In genomic region chr11:70232546-70232945, GRCm38 (mm10) we compare ENCODE assay signal across 8 mouse cellular contexts. TPM values are rescaled to one million over a fixed set of nuclear protein-coding genes. Genes with fewer than 3 reads are reported as not detected.
A peak's percentile ranks its signal among the peaks of the same experiment; 100 is the strongest.
DNase-seq lines count a peak whose midpoint lies in the region; ATAC-seq and TF ChIP-seq lines count a peak whose summit lies in the region.

No protein-coding gene starts in this region.

- no peak for TF ChIP-seq CTCF in liver, embryonic 14.5 days (IDR thresholded peaks at IDR 0.05; ENCODE audit: low read depth)

- peak; percentile 74 to 75 for DNase-seq in layer of hippocampus, postnatal 10 days (ENCODE audit: low spot score in 2 of 2)
- DNase-seq in layer of hippocampus, adult 11-12 months (ENCODE audit: low spot score) = no peak
- DNase-seq in ZHBTc4 (ENCODE audit: low read depth, low spot score) = peak; percentile 85
- no peak for DNase-seq in liver, embryonic 14.5 days (ENCODE audit: low read depth in 3 of 3, low spot score in 3 of 3)
- DNase-seq in urinary bladder, adult 18-20 months (ENCODE audit: low spot score in 2 of 2) = no peak

- H3K27me3 ChIP-seq in embryonic facial prominence, embryonic 15.5 days = peaks cover 33% of the 10 kb centered on the region
- H3K27me3 ChIP-seq in hindbrain, embryonic 12.5 days = peaks cover 35% of the 10 kb centered on the region
- H3K27me3 ChIP-seq in liver, embryonic 14.5 days (ENCODE audit: control insufficient read depth, insufficient read depth, low read length) = peaks cover 15% of the 10 kb centered on the region
- H3K27me3 ChIP-seq in stomach, embryonic 15.5 days (replicated peaks) = peaks cover 13% of the 10 kb centered on the region

- WGBS in embryonic facial prominence, embryonic 15.5 days = 1% methylated on average over 9 of the region's 10 CpGs
- 4% methylated on average over 9 of the region's 10 CpGs for WGBS in hindbrain, embryonic 12.5 days
- 24% methylated on average over 9 of the region's 10 CpGs for WGBS in liver, embryonic 14.5 days (ENCODE audit: insufficient replicate concordance)
- 7% methylated on average over 9 of the region's 10 CpGs for WGBS in stomach, embryonic 15.5 days

- peak overlapping the region; percentile 35 for H3K9ac ChIP-seq in embryonic facial prominence, embryonic 15.5 days
- peak overlapping the region; percentile 41 for H3K9ac ChIP-seq in hindbrain, embryonic 12.5 days
- H3K9ac ChIP-seq in liver, embryonic 14.5 days (replicated peaks) = no peak overlapping the region
- no peak overlapping the region; the same call in 1 of the 2 replicates for H3K9ac ChIP-seq in stomach, embryonic 15.5 days

- H3K4me1 ChIP-seq in embryonic facial prominence, embryonic 15.5 days = peaks cover 63% of the 10 kb centered on the region
- peaks cover 40% of the 10 kb centered on the region for H3K4me1 ChIP-seq in hindbrain, embryonic 12.5 days
- peaks cover 24 to 34% of the 10 kb centered on the region in 2 experiments for H3K4me1 ChIP-seq in liver, embryonic 14.5 days (replicated peaks; ENCODE audit: control insufficient read depth in 2 of 2, insufficient read depth in 2 of 2, low read length in 1 of 2)
- H3K4me1 ChIP-seq in stomach, embryonic 15.5 days = peaks cover 40% of the 10 kb centered on the region

- peak overlapping the region; percentile 44; the same call in 1 of the 2 replicates for H3K27ac ChIP-seq in embryonic facial prominence, embryonic 15.5 days (replicated peaks)
- H3K27ac ChIP-seq in hindbrain, embryonic 12.5 days = no peak overlapping the region
- H3K27ac ChIP-seq in liver, embryonic 14.5 days = no peak overlapping the region
- 0 out of 2 replicates have a peak overlapping the region, but pooled peaks have one; percentile 35 for H3K27ac ChIP-seq in stomach, embryonic 15.5 days

- H3K36me3 ChIP-seq in embryonic facial prominence, embryonic 15.5 days = peaks cover 12% of the 10 kb centered on the region; the same call in 1 of the 2 replicates
- H3K36me3 ChIP-seq in hindbrain, embryonic 12.5 days = peaks cover 21% of the 10 kb centered on the region
- H3K36me3 ChIP-seq in liver, embryonic 14.5 days (replicated peaks; ENCODE audit: control insufficient read depth, insufficient read depth, low read depth) = peaks cover 5% of the 10 kb centered on the region
- 0 out of 2 replicates have a peak, but pooled peaks cover 6% of the 10 kb centered on the region for H3K36me3 ChIP-seq in stomach, embryonic 15.5 days

- no peaks in the 10 kb centered on the region for H3K9me3 ChIP-seq in embryonic facial prominence, embryonic 15.5 days (replicated peaks)
- no peaks in the 10 kb centered on the region for H3K9me3 ChIP-seq in hindbrain, embryonic 12.5 days (replicated peaks)
- H3K9me3 ChIP-seq in liver, embryonic 14.5 days (ENCODE audit: control insufficient read depth, low read length) = no peaks in the 10 kb centered on the region
- no peaks in the 10 kb centered on the region for H3K9me3 ChIP-seq in stomach, embryonic 15.5 days

- ATAC-seq in embryonic facial prominence, embryonic 15.5 days (ENCODE audit: insufficient number of reproducible peaks, low FRiP score, low TSS enrichment, low read depth) = no peak
- no peak for ATAC-seq in hindbrain, embryonic 12.5 days (ENCODE audit: low FRiP score)
- ATAC-seq in liver, embryonic 14.5 days (ENCODE audit: insufficient read depth) = no peak
- no peak for ATAC-seq in stomach, embryonic 15.5 days (ENCODE audit: insufficient read depth, low FRiP score, low read depth)

- TF ChIP-seq EP300 in liver, embryonic 14.5 days (IDR thresholded peaks at IDR 0.05; ENCODE audit: low read depth) = no peak

- peak overlapping the region; percentile 44 for H3K4me3 ChIP-seq in embryonic facial prominence, embryonic 15.5 days (replicated peaks)
- peak overlapping the region; percentile 25 for H3K4me3 ChIP-seq in hindbrain, embryonic 12.5 days
- H3K4me3 ChIP-seq in liver, embryonic 14.5 days (ENCODE audit: insufficient read depth in 1 of 2, low read depth in 2 of 2, low read length in 2 of 2) = no peak overlapping the region
- peak overlapping the region; percentile 37 for H3K4me3 ChIP-seq in stomach, embryonic 15.5 days (replicated peaks)

- H3K4me2 ChIP-seq in embryonic facial prominence, embryonic 15.5 days (replicated peaks) = peak overlapping the region; percentile 54
- H3K4me2 ChIP-seq in hindbrain, embryonic 12.5 days (replicated peaks) = peak overlapping the region; percentile 51
- peak overlapping the region; percentile 25; the same call in 1 of the 2 replicates for H3K4me2 ChIP-seq in liver, embryonic 14.5 days (ENCODE audit: low read depth)
- peak overlapping the region; percentile 54 for H3K4me2 ChIP-seq in stomach, embryonic 15.5 days

RNA-seq across cellular contexts. Expression of gene Bcl6b, which starts 2.9 kb away (rescaled TPM):
- total RNA-seq in layer of hippocampus, postnatal 10 days (2021) = 1 to 10 TPM; 4.3 to 7.4 TPM
- polyA plus RNA-seq in embryonic facial prominence, embryonic 15.5 days (2015; fragmentation: Nextera tagmentation; extraction: Ambion mirVana) = 11.9 and 12.4 TPM in 2 replicates
- 5.4 and 8.3 TPM in 2 replicates for polyA plus RNA-seq in hindbrain, embryonic 12.5 days (2016; fragmentation: Nextera tagmentation; extraction: Ambion mirVana)
- polyA plus RNA-seq in liver, embryonic 14.5 days (2012; rRNA removed) = 1.0 TPM in 2 replicates
- 1.0 and 2.5 TPM in 2 replicates for polyA plus RNA-seq in liver, embryonic 14.5 days (2014; fragmentation: Nextera tagmentation; extraction: Ambion mirVana)
- 10.9 and 13.6 TPM in 2 replicates for polyA plus RNA-seq in stomach, embryonic 15.5 days (2015; fragmentation: Nextera tagmentation; extraction: Ambion mirVana)

RNA-seq across cellular contexts. Expression of gene 0610010K14Rik, which starts 5.2 kb away (rescaled TPM):
- 10 to 100 TPM; 44.8 to 55.3 TPM for total RNA-seq in layer of hippocampus, postnatal 10 days (2021)
- polyA plus RNA-seq in embryonic facial prominence, embryonic 15.5 days (2015; fragmentation: Nextera tagmentation; extraction: Ambion mirVana) = 157 and 177 TPM in 2 replicates
- 197 and 210 TPM in 2 replicates for polyA plus RNA-seq in hindbrain, embryonic 12.5 days (2016; fragmentation: Nextera tagmentation; extraction: Ambion mirVana)
- polyA plus RNA-seq in liver, embryonic 14.5 days (2012; rRNA removed) = 53.3 and 56.1 TPM in 2 replicates
- 78.4 and 79.8 TPM in 2 replicates for polyA plus RNA-seq in liver, embryonic 14.5 days (2014; fragmentation: Nextera tagmentation; extraction: Ambion mirVana)
- polyA plus RNA-seq in stomach, embryonic 15.5 days (2015; fragmentation: Nextera tagmentation; extraction: Ambion mirVana) = 141 and 144 TPM in 2 replicates

RNA-seq across cellular contexts. Expression of gene Gm21988, which starts 7.1 kb away (rescaled TPM):
- 1 to 10 TPM; 6.6 to 8.7 TPM for total RNA-seq in layer of hippocampus, postnatal 10 days (2021)
- polyA plus RNA-seq in embryonic facial prominence, embryonic 15.5 days (2015; fragmentation: Nextera tagmentation; extraction: Ambion mirVana) = 9.5 and 12.0 TPM in 2 replicates
- 11.3 and 14.6 TPM in 2 replicates for polyA plus RNA-seq in hindbrain, embryonic 12.5 days (2016; fragmentation: Nextera tagmentation; extraction: Ambion mirVana)
- 4.5 and 4.8 TPM in 2 replicates for polyA plus RNA-seq in liver, embryonic 14.5 days (2012; rRNA removed)
- polyA plus RNA-seq in liver, embryonic 14.5 days (2014; fragmentation: Nextera tagmentation; extraction: Ambion mirVana) = 4.2 and 4.4 TPM in 2 replicates
- polyA plus RNA-seq in stomach, embryonic 15.5 days (2015; fragmentation: Nextera tagmentation; extraction: Ambion mirVana) = 8.7 and 11.0 TPM in 2 replicates

RNA-seq across cellular contexts. Expression of gene Rnasek, which starts 7.1 kb away (rescaled TPM):
- 100 to 1,000 TPM; 306 to 350 TPM for total RNA-seq in layer of hippocampus, postnatal 10 days (2021)
- polyA plus RNA-seq in embryonic facial prominence, embryonic 15.5 days (2015; fragmentation: Nextera tagmentation; extraction: Ambion mirVana) = 231 and 240 TPM in 2 replicates
- polyA plus RNA-seq in hindbrain, embryonic 12.5 days (2016; fragmentation: Nextera tagmentation; extraction: Ambion mirVana) = 195 and 200 TPM in 2 replicates
- 29.9 and 41.0 TPM in 2 replicates for polyA plus RNA-seq in liver, embryonic 14.5 days (2012; rRNA removed)
- 124 and 143 TPM in 2 replicates for polyA plus RNA-seq in liver, embryonic 14.5 days (2014; fragmentation: Nextera tagmentation; extraction: Ambion mirVana)
- polyA plus RNA-seq in stomach, embryonic 15.5 days (2015; fragmentation: Nextera tagmentation; extraction: Ambion mirVana) = 196 and 222 TPM in 2 replicates

RNA-seq across cellular contexts. Expression of gene Slc16a13, which starts 11.7 kb away (rescaled TPM):
- total RNA-seq in layer of hippocampus, postnatal 10 days (2021) = 10 to 100 TPM in 1 of 2 experiments, 1 to 10 TPM in 1; 9.2 to 12.1 TPM
- 10.3 and 13.2 TPM in 2 replicates for polyA plus RNA-seq in embryonic facial prominence, embryonic 15.5 days (2015; fragmentation: Nextera tagmentation; extraction: Ambion mirVana)
- polyA plus RNA-seq in hindbrain, embryonic 12.5 days (2016; fragmentation: Nextera tagmentation; extraction: Ambion mirVana) = 16.4 and 20.8 TPM in 2 replicates
- polyA plus RNA-seq in liver, embryonic 14.5 days (2012; rRNA removed) = 2.9 and 3.2 TPM in 2 replicates
- polyA plus RNA-seq in liver, embryonic 14.5 days (2014; fragmentation: Nextera tagmentation; extraction: Ambion mirVana) = 3.8 and 4.4 TPM in 2 replicates
- 6.9 and 9.8 TPM in 2 replicates for polyA plus RNA-seq in stomach, embryonic 15.5 days (2015; fragmentation: Nextera tagmentation; extraction: Ambion mirVana)

Comparison
In these comparisons a context has a peak if more than half of its experiments do, and no peak if none do; other contexts are left out.
1. DNase-seq: peak in layer of hippocampus, postnatal 10 days (2 of 2) and ZHBTc4 (single experiment); none in layer of hippocampus, adult 11-12 months (single experiment), liver, embryonic 14.5 days (0 of 3) and urinary bladder, adult 18-20 months (0 of 2).
2. H3K27ac ChIP-seq: peak in embryonic facial prominence, embryonic 15.5 days (single experiment) and stomach, embryonic 15.5 days (single experiment); none in hindbrain, embryonic 12.5 days (single experiment) and liver, embryonic 14.5 days (single experiment).
3. H3K4me3 ChIP-seq: peak in embryonic facial prominence, embryonic 15.5 days (single experiment), hindbrain, embryonic 12.5 days (single experiment) and stomach, embryonic 15.5 days (single experiment); none in liver, embryonic 14.5 days (0 of 2).
4. H3K9ac ChIP-seq: peak in embryonic facial prominence, embryonic 15.5 days (single experiment) and hindbrain, embryonic 12.5 days (single experiment); none in liver, embryonic 14.5 days (single experiment) and stomach, embryonic 15.5 days (single experiment).
5. Peak in every context shown above with its lines, with median percentiles within 50 percentile points of each other: H3K4me2 ChIP-seq.